Mouse (Mus musculus) retina, embryonic 14.5 days (tissue): ENCODE data around the gene Nop53.
A peak's percentile ranks its signal among the peaks of the same experiment; 100 is the strongest.

Source experiments
- DNase-seq: peaks from one replicate; pipeline ENCODE4 v3.0.0-alpha.2; 2015; ENCODE audit warnings: low spot score

The Nop53 gene

GRCm38 (mm10) chr7:15945721-15946536 lies at the start of gene Nop53:
Gene Nop53 (minus strand): TSS chr7:15946074.
- DNase-seq: peak; percentile 96

GRCm38 (mm10) chr7:15993789-15994188 lies 47.9 kb upstream of the Nop53 start:
- no peak for DNase-seq

GRCm38 (mm10) chr7:15993152-15993551 lies 47.3 kb upstream of the Nop53 start:
- no peak for DNase-seq

- DNase-seq: no peak
These were observed 45.9 kb upstream of the Nop53 start for GRCm38 (mm10) chr7:15991764-15992163.

GRCm38 (mm10) chr7:15987661-15988356 lies 41.9 kb upstream of the Nop53 start:
- no peak for DNase-seq

- peak; percentile 69 for DNase-seq
These were observed 37.0 kb upstream of the Nop53 start for GRCm38 (mm10) chr7:15982729-15983407.

- DNase-seq: no peak
These were observed 35.7 kb upstream of the Nop53 start for GRCm38 (mm10) chr7:15981538-15981937.

DNA sequence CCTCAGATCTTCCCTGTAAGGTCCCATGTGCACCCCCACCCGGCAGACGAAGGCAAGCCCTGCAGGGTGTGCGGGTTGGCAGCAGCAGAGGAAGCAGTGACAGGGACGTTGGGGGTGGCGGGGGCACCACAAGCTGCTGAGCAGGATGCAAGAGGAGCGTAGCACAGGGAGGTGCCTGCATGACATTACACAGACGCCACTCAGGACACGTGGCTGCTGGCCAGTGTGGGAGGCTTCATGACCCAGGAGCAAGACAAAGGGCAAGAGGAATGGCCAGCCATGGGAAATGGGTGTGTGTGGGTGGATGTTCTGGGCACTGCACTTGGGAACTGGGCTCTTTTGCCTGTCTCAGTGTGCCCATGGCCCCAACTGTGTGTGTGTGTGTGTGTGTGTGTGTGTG lies 34.4 kb upstream of the Nop53 start:
- DNase-seq: no peak

- peak; percentile 75 for DNase-seq
These were observed 30.0 kb upstream of the Nop53 start for GRCm38 (mm10) chr7:15975904-15976303.

DNA sequence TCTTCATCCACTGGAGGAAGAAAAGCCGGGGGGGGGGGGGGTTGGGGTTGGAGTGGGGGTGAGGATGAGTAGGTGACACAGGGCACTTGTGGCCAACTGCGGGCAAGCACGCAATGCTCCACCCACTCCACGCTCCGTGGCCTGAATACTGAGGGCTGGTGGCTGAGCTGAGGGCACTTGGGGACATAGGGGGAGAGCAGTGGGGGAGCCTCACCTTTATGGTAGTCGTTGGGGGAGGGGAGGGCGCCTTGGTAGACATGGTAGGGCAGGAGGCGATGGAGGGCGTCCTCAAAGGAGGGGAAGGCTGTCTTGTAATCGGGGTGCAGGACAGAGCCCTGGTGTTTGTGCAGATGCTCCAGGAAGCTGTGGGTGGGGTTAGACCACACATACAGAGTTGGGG lies 29.6 kb upstream of the Nop53 start:
- DNase-seq: no peak

DNA sequence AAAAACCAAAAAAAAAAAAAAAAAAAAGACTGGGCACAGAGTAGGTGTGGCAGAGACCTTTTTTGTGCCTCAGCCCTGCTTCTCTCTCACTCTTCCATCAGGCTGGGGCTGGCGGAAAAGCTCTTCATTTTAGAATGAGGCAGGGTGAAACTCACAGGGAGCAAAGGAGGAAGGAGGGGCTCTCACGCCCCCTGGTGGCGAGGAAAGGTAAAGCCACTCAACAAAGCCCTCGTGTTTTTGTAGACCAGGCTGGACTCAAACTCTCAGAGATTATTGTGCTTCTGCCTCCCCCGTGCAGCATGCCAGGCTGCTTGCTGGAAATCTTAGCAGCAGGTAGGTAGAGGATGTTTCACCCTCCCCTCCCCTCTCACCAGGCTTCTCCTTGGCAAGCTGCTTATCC lies 28.8 kb upstream of the Nop53 start:
- DNase-seq: peak; percentile 68

- DNase-seq: no peak
These were observed 26.4 kb upstream of the Nop53 start for GRCm38 (mm10) chr7:15972247-15972646.

DNA sequence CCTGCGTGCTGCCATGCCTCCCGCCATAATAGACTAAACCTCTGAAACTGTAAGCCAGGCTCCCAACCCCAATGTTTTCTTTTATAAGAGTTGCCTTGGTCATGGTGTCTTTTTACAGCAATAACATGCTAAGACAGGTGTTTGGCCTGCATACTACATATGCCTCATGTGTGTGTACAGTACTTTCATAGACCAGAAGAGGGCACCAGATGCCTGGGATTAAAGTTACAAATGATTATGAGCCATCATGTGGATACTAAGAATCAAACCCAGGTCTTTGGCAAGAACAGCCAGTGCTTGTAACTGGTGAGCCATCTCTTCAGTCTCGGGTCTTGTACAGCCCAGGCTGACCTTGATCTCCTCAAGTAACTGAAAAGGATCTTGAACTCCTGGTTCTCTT lies 23.8 kb upstream of the Nop53 start:
- no peak for DNase-seq

GRCm38 (mm10) chr7:15968322-15968721 lies 22.4 kb upstream of the Nop53 start:
- DNase-seq: no peak

DNA sequence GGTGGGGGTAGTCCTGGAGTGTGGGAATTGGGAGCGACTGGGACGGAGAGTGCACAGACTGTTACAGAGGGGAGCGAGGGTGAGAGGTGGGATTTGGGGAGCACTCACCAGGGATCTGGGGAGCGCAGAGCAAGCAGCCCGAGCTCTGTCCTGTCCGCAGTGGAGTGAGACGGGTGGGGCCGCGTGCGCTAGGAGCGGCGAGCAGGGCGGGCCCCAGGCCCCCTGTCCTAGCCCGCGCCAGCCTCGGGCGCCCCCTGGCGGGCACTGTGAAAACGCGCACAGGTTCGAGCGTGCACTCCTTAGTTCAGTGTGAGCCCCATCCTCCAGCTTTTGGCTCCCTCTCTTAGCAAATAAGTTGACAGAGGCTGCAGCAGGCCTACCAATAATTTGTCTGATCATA lies 21.4 kb upstream of the Nop53 start, which contains the start of gene Ehd2:
Ehd2 (minus strand) TSS at position 256 of the 400 bp plus-strand sequence.
- DNase-seq: peak; percentile 86

GRCm38 (mm10) chr7:15966489-15966888 lies 20.6 kb upstream of the Nop53 start:
- no peak for DNase-seq

DNA sequence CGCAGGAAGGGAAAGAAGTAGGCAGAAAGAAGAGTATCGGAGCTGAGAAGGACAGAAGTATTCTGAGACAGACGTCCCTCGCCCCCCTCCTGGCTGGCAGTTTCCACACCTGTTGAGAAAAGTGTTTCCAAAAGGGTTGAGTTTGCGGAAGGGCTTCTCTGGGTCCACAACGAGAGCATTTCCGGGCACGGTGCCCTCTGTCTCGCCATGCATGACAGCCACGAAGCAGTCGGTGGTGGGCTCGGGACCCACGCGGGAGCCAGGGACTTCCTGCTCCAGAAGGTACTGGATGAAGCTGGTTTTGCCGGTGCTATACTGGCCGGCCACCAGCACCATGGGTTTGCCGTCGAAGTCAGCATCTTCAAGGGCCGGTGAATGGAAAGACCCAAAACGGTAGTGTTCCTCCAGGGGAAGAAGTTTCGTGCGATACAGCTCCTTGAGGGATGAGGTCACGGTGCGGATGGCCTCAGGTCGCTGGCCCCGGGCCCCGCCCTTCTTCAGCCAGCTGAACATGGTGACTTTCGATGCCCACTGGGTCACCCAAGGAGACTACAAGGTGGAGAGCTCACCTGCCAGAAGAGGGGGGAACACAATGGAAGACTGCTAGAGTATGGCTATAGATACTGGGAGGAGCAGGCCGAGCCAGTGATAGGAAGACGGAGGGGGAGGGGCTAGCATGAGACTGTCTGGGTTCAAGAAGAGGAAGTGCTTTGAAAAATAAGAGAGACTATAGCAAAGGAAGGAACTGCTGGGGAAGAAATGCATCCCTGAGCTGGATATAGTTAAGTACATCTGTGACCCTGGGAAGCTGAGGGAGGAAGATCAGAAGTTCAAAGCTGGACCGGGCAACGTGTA lies 18.2 kb upstream of the Nop53 start:
- DNase-seq: no peak

DNA sequence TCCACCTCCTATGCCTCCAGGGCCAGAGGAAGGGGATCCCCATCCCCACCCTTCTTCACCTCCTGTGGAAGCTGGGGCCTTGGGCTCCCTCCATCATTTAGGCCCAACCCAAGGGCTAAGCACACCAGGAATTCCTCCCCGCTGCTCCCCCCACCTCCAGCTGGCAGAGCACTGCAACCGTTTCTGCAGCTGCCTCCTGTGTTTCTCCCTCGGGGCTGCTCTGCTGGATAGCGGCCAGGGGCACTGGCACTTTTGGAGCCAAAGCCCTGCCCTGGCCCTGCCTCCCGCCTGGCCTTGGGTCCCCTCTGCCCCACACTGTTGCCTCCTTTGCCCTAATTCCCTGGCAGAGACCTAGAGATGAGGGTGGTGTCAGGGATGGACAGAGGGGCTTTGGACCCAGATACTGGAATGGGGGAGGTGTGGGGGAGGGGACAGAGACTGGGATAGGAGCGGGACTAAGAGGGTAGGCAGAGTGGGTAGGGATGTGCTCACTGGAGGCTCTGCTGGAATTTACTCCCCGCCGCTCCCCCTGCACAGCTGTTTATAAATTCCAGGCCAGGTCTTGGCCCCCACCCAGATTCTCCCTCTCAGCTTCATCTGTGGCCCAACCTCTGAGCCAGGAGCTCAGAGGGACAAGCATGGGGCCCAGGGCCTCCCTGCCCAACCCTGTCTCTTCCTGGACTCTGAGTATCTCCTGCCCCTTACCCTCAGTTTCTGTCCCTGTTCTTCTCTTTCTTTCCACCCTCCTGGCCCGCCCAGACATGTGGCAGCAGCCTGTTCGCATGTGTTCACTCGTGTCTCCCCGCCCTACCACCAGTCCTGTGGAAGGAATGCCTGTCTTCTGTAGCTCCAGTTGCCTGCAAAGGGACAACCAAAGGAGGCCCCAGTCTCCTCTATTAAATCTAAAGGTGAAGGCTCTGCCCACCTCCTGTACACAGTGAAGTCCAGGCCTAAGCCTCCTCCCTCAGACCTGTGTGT lies 16.7 kb upstream of the Nop53 start:
- peak; percentile 35 for DNase-seq

DNA sequence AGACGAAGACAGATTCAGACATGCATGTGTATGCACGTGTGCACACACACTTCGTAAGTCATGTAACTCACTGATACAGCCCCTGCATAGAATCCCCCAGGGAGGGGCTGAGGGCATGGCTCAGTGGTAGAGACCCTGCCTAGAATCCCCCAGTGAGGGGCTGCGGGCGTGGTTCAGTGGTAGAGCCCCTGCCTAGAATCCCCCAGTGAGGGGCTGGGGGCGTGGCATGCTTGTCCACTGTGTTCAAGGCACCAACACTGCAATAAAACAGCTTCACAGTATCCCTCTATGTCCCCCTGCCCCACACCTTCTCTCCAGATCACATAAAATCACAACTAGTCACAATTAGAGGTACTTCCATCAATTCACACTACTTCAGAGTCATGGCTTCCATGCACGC lies 15.9 kb upstream of the Nop53 start:
- no peak for DNase-seq

GRCm38 (mm10) chr7:15961239-15961638 lies 15.4 kb upstream of the Nop53 start:
- DNase-seq: no peak

DNA sequence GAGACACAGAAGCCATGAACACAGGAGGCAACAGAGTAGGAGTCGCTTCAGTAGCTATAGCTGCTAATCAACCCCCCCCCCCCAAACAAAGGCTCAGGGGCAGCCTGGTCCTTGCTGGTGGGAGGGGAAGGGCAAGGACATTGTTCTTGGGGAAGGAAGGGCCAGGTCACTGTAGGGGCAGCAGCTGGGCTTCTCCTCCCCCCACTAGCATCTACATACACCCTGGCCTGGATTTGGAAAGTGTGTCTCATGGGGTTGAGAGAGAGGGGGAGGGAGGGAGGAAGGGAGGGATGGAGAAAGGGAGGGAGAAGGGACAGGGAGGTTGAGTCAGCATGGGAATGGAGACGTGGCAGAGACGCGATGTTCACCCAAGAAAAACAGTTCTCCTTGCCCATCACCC lies 14.8 kb upstream of the Nop53 start:
- peak; percentile 51 for DNase-seq
